Mouse (Mus musculus): Measurements from ENCODE around the gene Vmn1r17. TPM values are rescaled to one million over a fixed set of nuclear protein-coding genes. Genes with fewer than 3 reads are reported as not detected.
"Not testable (repeated sequence)": the region's sequence is repeated elsewhere in the genome, so short reads cannot be mapped to it uniquely, and the experiment has no call there.

Gene Vmn1r17
- not detected in 2 replicates for polyA plus RNA-seq (2015; fragmentation: Nextera tagmentation; extraction: Ambion mirVana)

GRCm38 (mm10) chr6:57363627-57364026 lies at the start of gene Vmn1r17:
Gene Vmn1r17, minus strand, starts transcription at chr6:57363727.
- Histone ChIP-seq H3K36me3 (no peaks in the 10 kb centered on the region), H3K27me3 (no peaks in the 10 kb centered on the region), H3K27ac (no peak within 1 kb of the TSS), H3K4me3 (replicated peaks) (no peak within 1 kb of the TSS), H3K4me2 (replicated peaks) (no peak within 1 kb of the TSS), H3K4me1 (replicated peaks) (no peaks in the 10 kb centered on the region), H3K9ac (replicated peaks) (no peak within 1 kb of the TSS), H3K9me3 (no peaks in the 10 kb centered on the region)
- WGBS = 93% methylated on average over 1 of the region's 1 CpGs
- ATAC-seq = no peak

GRCm38 (mm10) chr6:57403480-57403879 lies 40.0 kb upstream of the Vmn1r17 start, which contains the start of gene Vmn1r19:
Gene Vmn1r19, plus strand, starts transcription at chr6:57403780.
- not testable (repeated sequence) for H3K4me3 ChIP-seq (replicated peaks); H3K36me3 ChIP-seq; H3K9me3 ChIP-seq; H3K4me1 ChIP-seq (replicated peaks); ATAC-seq; H3K27ac ChIP-seq; H3K9ac ChIP-seq (replicated peaks); H3K27me3 ChIP-seq; H3K4me2 ChIP-seq (replicated peaks)
- WGBS = 77% methylated on average over 3 of the region's 3 CpGs

GRCm38 (mm10) chr6:57395683-57396082 lies 32.2 kb upstream of the Vmn1r17 start, which contains the start of gene Vmn1r18:
Gene Vmn1r18, minus strand, starts transcription at chr6:57395783.
- no peak for ATAC-seq

GRCm38 (mm10) chr6:57367496-57367895 lies 4.0 kb upstream of the Vmn1r17 start:
- H3K4me3 ChIP-seq (replicated peaks) = no peak overlapping the region
- no peaks in the 10 kb centered on the region for H3K36me3 ChIP-seq
- H3K9me3 ChIP-seq = no peaks in the 10 kb centered on the region
- H3K4me1 ChIP-seq (replicated peaks) = no peaks in the 10 kb centered on the region
- whole genome bisulfite sequencing = 93% methylated on average over 1 of the region's 1 CpGs
- H3K4me2 ChIP-seq (replicated peaks) = no peak overlapping the region
- no peaks in the 10 kb centered on the region for H3K27me3 ChIP-seq
- ATAC-seq = no peak
- no peak overlapping the region for H3K27ac ChIP-seq
- no peak overlapping the region for H3K9ac ChIP-seq (replicated peaks)

More at GRCm38 (mm10) chr6:57395683-57396082, 32.2 kb upstream of the Vmn1r17 start, which contains the start of gene Vmn1r18:
- Histone ChIP-seq H3K9ac (replicated peaks) (no peak within 1 kb of the TSS), H3K4me1 (replicated peaks) (no peaks in the 10 kb centered on the region), H3K4me2 (replicated peaks) (no peak within 1 kb of the TSS), H3K36me3 (no peaks in the 10 kb centered on the region), H3K27ac (no peak within 1 kb of the TSS), H3K27me3 (no peaks in the 10 kb centered on the region), H3K4me3 (replicated peaks) (no peak within 1 kb of the TSS), H3K9me3 (no peaks in the 10 kb centered on the region)

DNA sequence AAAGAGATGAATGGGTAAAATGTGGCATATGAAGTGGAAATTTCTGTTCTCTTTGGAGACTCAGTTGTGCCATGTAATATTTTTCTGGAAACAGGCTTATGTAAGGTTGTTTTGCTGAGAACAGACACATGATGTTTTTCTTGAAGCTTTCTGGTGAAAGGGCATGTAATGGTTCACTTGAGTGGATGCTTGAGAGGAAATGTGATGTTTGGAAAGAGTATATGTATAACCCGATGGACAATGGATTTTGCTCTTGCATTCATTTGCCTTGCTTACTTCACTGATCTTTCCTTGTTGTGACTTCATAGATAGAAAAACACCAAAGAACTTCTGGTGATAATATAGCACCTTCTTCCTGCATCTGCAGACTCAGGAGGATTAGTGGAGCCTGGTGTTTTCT lies 2.3 kb upstream of the Vmn1r17 start:
- not testable (repeated sequence) for H3K36me3 ChIP-seq; H3K27ac ChIP-seq; H3K9me3 ChIP-seq; H3K4me3 ChIP-seq (replicated peaks); H3K4me1 ChIP-seq (replicated peaks); H3K9ac ChIP-seq (replicated peaks); H3K27me3 ChIP-seq; ATAC-seq; H3K4me2 ChIP-seq (replicated peaks)
- 87% methylated on average over 1 of the region's 1 CpGs for WGBS

GRCm38 (mm10) chr6:57356864-57357263 lies 6.7 kb downstream of the Vmn1r17 start:
- Histone ChIP-seq H3K9me3 (no peaks in the 10 kb centered on the region), H3K27ac (no peak overlapping the region), H3K4me1 (replicated peaks) (no peaks in the 10 kb centered on the region), H3K36me3 (no peaks in the 10 kb centered on the region), H3K9ac (replicated peaks) (no peak overlapping the region), H3K4me2 (replicated peaks) (no peak overlapping the region), H3K4me3 (replicated peaks) (no peak overlapping the region), H3K27me3 (no peaks in the 10 kb centered on the region)
- 76% methylated on average over 2 of the region's 2 CpGs for WGBS
- no peak for ATAC-seq

- Histone ChIP-seq H3K9me3 (no peaks in the 10 kb centered on the region), H3K9ac (replicated peaks) (no peak within 1 kb of the TSS), H3K36me3 (no peaks in the 10 kb centered on the region), H3K4me3 (replicated peaks) (no peak within 1 kb of the TSS), H3K4me2 (replicated peaks) (no peak within 1 kb of the TSS), H3K27me3 (no peaks in the 10 kb centered on the region), H3K4me1 (replicated peaks) (no peaks in the 10 kb centered on the region), H3K27ac (no peak within 1 kb of the TSS)
- WGBS = 86% methylated on average over 3 of the region's 3 CpGs
- no peak for ATAC-seq
Observed at GRCm38 (mm10) chr6:57329394-57329793, 34.1 kb downstream of the Vmn1r17 start, which contains the start of gene Vmn1r16. Gene Vmn1r16, minus strand, starts transcription at chr6:57329494.

DNA sequence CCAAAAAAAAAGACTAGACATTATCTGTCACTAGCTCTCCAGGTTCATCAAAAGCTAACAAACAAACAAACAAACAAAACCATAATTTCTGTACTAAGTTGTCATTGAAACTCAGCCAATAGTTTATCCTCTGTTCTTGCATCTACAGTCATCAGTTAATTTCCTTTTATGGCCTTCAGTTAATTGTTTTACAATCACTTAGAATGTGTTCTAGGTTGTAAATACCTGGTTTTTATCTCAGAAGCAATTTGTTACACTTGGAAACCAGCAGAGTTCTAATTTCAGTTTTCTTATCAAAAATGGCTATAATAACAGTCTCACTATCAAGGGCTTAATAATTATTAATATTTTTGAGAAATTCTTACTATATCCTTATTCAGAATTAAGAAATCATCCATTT lies 37.4 kb downstream of the Vmn1r17 start:
- Histone ChIP-seq H3K27ac (no peak overlapping the region), H3K27me3 (no peaks in the 10 kb centered on the region), H3K4me3 (replicated peaks) (no peak overlapping the region), H3K9ac (replicated peaks) (no peak overlapping the region), H3K9me3 (no peaks in the 10 kb centered on the region), H3K4me1 (replicated peaks) (no peaks in the 10 kb centered on the region), H3K4me2 (replicated peaks) (no peak overlapping the region), H3K36me3 (no peaks in the 10 kb centered on the region)
- ATAC-seq = no peak

Other genes with a start within 250 kb of the Vmn1r17 start
- not detected in 2 replicates for gene Vmn1r11, start 230.3 kb downstream of the Vmn1r17 start, polyA plus RNA-seq (2015; fragmentation: Nextera tagmentation; extraction: Ambion mirVana)
- gene Vmn1r12, start 206.8 kb downstream of the Vmn1r17 start, polyA plus RNA-seq (2015; fragmentation: Nextera tagmentation; extraction: Ambion mirVana) = not detected in 2 replicates
- not detected in 2 replicates for gene Vmn1r13, start 160.4 kb downstream of the Vmn1r17 start, polyA plus RNA-seq (2015; fragmentation: Nextera tagmentation; extraction: Ambion mirVana)
- not detected in 2 replicates for gene Vmn1r14, start 132.0 kb downstream of the Vmn1r17 start, polyA plus RNA-seq (2015; fragmentation: Nextera tagmentation; extraction: Ambion mirVana)
- not detected in 2 replicates for gene Vmn1r15, start 105.8 kb downstream of the Vmn1r17 start, polyA plus RNA-seq (2015; fragmentation: Nextera tagmentation; extraction: Ambion mirVana)
- not detected in 2 replicates for gene Vmn1r16, start 34.2 kb downstream of the Vmn1r17 start, polyA plus RNA-seq (2015; fragmentation: Nextera tagmentation; extraction: Ambion mirVana)
- not detected in 2 replicates for gene Vmn1r18, start 32.1 kb upstream of the Vmn1r17 start, polyA plus RNA-seq (2015; fragmentation: Nextera tagmentation; extraction: Ambion mirVana)
- gene Vmn1r19, start 40.1 kb upstream of the Vmn1r17 start, polyA plus RNA-seq (2015; fragmentation: Nextera tagmentation; extraction: Ambion mirVana) = not detected in 2 replicates
- 0.04 TPM in 1 of 2 replicates, not detected in the other for gene Vmn1r20, start 65.2 kb upstream of the Vmn1r17 start, polyA plus RNA-seq (2015; fragmentation: Nextera tagmentation; extraction: Ambion mirVana)
- 6.3 and 7.5 TPM in 2 replicates for gene Ppm1k, start 171.7 kb upstream of the Vmn1r17 start, polyA plus RNA-seq (2015; fragmentation: Nextera tagmentation; extraction: Ambion mirVana)
- 0.82 and 1.3 TPM in 2 replicates for gene Herc6, start 217.3 kb upstream of the Vmn1r17 start, polyA plus RNA-seq (2015; fragmentation: Nextera tagmentation; extraction: Ambion mirVana)

Measured in midbrain, embryonic 13.5 days (tissue).